Mouse (Mus musculus): ENCODE data around the gene Zfp207.
A peak's percentile ranks its signal among the peaks of the same experiment; 100 is the strongest.
"Not testable (repeated sequence)": the region's sequence is repeated elsewhere in the genome, so short reads cannot be mapped to it uniquely, and the experiment has no call there.

The Zfp207 gene

DNA sequence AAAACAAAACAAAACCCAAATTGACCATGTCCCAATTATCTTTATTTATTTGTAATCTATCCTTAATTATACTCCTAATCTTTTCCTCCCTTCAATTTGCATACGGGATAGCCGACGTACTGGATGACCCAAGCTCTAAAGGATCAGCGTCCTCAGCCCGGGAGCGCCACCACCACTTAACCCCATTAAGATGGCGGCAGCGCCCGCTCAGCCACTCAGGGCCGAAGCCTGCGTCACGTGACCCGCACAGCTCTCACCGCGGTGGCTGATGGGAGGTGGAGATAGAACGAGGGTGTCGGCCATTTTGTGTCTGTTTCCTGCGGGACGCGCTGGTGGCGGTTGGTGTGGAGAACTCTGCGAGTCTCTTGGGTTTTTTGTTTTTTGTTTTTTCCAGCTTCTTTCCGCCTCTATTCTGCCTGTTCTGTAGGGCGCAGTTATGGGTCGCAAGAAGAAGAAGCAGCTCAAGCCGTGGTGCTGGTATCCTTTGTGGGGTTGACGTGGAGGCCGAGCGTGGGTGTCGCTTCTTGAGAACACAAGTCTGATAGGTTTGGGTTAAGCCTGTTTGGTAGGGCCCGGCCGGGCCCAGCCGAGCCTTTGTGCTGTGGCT is at the start of gene Zfp207:
Zfp207 (plus strand) TSS at position 261 of the 607 bp plus-strand sequence.
- DNase-seq = peak; percentile 99

GRCm38 (mm10) chr11:80335609-80336350 is 47.3 kb upstream of the Zfp207 start:
- DNase-seq = no peak

DNA sequence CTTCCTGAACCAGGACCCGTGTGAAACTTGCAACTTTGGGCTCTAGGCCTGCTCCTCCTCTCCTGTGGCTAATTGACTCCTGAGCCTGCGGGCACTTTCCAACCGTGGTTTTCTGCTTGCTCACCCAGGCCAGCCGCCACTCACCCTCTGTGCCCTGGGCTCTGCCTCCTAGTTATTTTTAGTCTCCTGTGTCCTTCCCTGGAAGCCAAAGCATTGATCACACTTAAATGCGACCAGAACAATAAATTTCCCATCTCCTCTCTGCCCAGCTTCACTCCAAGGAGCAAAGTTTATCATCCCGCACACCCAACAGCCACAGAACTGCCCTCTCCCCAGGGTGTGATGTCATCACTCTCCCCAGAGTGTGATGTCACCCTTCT is 46.7 kb upstream of the Zfp207 start:
- no peak for DNase-seq

DNA sequence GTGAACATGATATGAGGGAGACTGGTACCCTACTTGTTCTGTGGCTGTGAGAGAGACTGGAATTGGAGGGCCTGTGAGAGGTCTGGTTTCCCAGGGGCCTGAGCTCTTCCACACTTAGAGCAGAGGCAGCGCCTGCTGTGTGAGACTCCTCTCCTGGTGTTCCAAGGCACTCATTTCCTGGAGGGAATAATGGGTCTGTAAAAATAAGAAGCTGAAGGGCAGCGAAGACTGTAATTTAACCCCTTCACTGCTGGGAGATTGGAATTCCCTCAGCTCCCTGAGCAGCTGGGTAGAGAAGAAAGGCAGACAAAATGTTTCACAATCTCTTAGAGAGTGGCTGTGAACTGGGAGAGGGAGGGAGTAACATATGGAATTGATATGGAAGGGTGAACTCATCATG is 40.6 kb upstream of the Zfp207 start:
- DNase-seq = no peak

DNA sequence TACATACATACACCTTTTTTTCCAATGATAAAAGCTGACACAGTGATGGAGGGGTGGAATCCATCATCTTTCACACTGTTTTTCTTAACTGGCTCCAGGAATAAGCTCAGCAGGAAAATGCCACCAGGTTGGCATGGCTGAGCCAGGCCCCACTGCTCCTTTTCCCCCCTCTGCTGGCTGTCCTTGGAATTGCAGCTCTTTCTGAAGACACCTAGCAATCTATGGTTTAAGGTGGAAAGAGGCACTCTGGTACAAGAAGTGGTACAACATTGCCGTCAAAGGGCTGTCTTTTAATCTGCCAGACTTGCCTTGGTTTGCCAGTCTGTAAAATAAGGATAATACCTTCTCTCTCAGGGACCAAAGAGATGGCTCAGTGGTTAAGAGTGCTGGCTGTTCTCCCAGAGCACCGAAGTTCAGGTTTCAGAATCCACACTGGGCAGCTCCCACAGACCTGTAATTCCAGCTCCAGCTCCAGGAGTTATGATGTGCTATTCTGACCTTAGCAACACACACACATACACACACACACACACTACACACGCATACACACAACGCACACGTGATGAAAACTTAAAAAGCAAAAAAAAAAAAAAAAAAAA is 31.1 kb upstream of the Zfp207 start:
- peak; percentile 87 to 91 for DNase-seq

- DNase-seq = no peak
Measured at GRCm38 (mm10) chr11:80354832-80355231, 28.2 kb upstream of the Zfp207 start.

- DNase-seq = no peak
Measured at GRCm38 (mm10) chr11:80368949-80369348, 14.1 kb upstream of the Zfp207 start.

DNA sequence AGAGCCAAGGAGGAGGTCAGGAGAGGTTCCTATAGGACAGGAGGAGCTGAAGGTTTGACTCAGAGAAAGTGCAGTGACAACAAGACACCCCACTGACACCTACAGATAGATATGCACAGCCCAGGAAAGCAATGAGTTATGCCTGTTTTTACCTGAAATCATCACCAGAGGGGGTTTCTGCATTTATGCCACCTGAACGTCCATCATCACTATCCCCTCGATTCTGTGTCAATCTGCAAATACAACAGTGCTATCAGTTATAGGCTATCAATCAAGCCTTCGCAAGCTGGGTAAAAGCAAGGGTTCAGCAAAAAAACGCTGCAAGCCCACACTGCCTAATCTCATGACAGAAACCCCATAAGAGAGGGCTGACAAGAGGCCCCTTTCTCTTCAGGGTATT is 6.4 kb upstream of the Zfp207 start:
- DNase-seq = no peak

GRCm38 (mm10) chr11:80377712-80378451 is 5.2 kb upstream of the Zfp207 start, which contains the start of gene 5730455P16Rik:
Gene 5730455P16Rik, minus strand, starts transcription at chr11:80378034.
- DNase-seq = peak; percentile 84 to 91

DNA sequence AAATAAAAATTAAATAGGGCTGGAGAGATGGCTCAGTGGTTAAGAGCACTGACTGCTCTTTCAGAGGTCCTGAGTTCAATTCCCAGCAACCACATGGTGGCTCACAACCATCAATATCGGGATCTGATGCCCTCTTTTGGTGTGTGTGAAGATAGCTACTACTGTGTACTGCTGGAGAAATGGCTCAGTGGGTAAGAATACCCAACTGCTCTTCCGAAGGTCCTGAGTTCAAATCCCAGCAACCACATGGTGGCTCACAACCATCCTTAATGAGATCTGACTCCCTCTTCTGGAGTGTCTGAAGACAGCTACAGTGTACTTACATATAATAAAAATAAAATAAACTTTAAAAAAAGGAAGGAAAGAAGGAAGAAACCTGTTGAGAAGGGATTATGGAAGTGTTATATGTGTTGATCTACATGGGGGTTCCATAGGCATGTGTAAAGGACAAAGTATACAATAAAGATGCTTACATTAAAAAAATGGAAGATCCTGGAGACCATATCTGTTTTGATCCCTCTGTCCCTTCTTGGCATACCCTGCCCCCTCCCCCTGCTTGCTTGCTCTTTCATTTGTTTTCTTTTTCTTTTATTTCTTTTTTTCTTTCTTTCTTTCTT is 4.5 kb upstream of the Zfp207 start:
- DNase-seq = peak in 1 of 2 experiments; percentile 15

DNA sequence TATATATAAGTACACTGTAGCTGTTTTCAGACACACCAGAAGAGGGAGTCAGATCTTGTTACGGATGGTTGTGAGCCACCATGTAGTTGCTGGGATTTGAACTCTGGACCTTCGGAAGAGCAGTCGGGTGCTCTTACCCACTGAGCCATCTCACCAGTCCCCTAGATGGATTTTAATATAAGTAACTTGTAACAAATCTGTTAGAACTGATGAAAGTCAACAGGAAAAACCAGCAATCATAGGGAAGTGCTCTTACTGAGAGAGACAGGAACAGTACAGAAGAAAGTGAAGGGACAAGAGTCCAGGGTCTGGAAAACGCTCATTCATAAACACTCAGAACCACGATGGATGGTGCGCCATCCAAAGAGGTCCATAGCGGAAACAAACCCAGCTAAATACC is 3.9 kb upstream of the Zfp207 start:
- not testable (repeated sequence) for DNase-seq

DNA sequence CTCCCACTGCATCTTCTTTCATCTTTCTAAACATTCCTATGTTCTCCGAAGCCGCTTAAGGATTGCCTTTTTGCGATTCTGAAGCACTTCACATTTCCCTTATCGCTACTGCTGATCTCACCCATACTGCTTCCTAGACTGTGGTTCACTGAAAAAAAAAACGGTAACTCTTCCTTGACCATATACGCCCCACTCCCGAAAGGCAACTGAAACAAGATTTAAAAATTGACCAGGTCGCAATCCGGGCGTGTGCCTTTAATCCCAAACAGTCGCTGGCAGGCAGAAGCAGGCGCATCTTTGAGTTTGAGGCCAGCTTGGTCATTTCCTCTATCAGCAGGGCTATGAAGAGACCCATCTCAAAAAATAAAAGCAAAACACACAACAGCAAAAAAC is 457 bp upstream of the Zfp207 start:
- peak; percentile 19 to 50 for DNase-seq

GRCm38 (mm10) chr11:80383626-80384046 is 557 bp downstream of the Zfp207 start:
- DNase-seq = no peak

GRCm38 (mm10) chr11:80384461-80384860 is 1.4 kb downstream of the Zfp207 start:
- DNase-seq = no peak

DNA sequence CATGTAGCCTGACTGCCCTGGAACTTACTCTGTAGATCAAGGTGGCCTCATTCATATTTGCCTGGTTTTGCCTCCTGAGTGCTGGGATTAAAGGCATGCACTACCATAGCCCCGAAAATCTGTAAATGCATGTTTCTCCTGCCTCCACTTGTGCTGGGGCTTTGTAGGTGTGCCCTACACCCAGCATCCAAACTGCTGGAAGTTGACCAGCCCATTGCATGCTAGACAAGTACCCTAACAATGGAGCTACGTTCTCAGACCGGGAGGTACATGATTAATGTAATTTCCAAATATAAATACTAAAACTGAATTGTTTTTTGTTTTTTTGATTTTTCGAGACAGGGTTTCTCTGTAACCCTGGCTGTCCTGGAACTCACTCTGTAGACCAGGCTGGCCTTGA is 2.0 kb downstream of the Zfp207 start:
- peak in 1 of 2 experiments; percentile 11 for DNase-seq

DNA sequence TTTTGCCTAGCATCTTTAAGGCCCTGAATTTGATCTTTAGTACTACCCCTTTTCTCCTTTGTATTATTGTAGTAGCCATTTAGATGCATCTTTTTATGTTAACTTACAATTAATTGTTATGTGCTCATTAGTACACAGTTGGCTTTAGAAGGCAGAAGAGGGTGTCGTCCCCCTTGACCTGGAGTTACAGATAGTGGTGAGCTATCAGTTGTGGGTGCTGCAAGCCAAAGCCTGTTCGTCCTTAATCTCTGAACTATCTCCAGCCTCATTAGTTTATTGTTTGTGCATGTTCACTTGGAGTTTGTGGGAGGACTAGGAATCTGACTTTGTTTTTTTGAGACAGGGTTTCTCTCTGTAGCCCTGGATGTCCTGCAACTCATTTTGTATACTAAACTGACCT is 3.7 kb downstream of the Zfp207 start:
- no peak for DNase-seq

GRCm38 (mm10) chr11:80389885-80390284 is 6.8 kb downstream of the Zfp207 start:
- DNase-seq = no peak

DNA sequence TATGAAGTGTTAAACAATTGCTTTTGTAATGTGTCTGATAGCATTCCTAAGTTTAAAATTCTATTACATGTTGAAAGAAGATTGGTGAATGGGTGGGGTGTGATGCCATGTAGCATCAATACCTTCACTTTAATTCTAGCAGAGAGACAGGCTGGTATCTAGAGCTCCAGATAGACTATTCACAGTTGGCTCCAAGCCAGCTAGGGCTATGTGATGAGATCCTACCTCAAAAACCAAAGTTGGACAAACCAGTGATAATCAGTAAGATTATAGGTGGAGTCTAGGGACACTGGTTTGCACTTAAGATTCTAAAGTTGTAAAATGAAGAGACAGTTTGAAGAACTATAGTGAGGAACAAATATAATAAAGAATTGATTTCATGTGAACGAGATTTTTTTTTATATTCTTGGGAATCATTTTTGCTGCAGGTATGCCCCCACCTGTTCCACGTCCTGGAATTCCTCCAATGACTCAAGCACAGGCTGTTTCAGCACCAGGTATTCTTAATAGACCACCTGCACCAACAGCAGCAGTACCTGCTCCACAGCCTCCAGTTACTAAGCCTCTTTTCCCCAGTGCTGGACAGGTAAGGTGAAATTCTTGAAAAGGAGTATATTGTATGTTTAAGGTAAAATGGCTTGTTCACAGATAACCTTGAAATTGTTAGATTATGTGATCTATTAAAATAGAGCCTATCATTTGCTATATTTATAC is 8.5 kb downstream of the Zfp207 start:
- peak in 1 of 2 experiments; percentile 26 for DNase-seq

- no peak for DNase-seq
Measured at GRCm38 (mm10) chr11:80395930-80396329, 12.9 kb downstream of the Zfp207 start.

DNA sequence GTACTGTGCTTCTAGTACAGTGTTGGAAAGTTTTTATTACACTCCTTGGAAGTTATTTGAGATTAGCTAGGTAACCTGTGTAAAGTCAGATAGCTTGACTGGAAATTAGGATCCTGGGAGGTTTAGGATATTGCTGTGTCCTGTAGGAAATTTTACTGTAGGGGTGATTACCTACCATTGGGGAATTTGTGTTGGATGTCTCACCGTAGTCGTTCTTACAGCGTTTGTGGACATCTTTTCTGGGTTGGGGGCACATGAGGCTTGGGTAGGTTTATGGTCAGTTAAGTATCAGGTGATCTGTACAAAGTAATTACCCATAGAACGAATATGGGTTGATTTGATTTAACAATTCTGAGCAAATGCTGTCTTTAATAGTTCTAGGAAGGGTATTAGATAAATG is 13.5 kb downstream of the Zfp207 start:
- DNase-seq = no peak

DNA sequence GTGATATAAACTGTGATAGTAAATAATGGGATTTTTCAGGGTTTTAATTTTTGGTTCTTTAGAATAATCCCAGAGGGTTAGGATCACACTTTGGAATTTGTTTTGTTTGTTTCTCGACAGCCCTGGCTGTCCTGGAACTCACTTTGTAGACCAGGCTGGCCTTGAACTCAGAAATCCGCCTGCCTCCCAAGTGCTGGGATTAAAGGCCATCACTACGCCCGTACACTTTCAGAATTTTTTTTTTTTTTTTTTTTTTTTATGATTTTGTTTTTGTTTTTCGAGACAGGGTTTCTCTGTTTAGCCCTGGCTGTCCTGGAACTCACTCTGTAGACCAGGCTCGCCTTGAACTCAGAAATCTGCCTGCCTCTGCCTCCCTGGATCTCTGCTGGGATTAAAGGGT is 24.8 kb downstream of the Zfp207 start:
- DNase-seq = not testable (repeated sequence)

- DNase-seq = no peak
Measured at GRCm38 (mm10) chr11:80410377-80410776, 27.3 kb downstream of the Zfp207 start.
